Mouse (Mus musculus) thymus, adult 18-20 months (tissue): ENCODE data around the gene Clta.

ENCODE experiments used
- DNase-seq, 2 experiments: peaks; one replicate each; pipeline ENCODE4 v3.0.0; 2022; ENCODE audit warnings: mixed read lengths in 2 of 2

The Clta gene

GRCm38 (mm10) chr4:44004126-44004525 is at the start of gene Clta:
TSS of gene Clta (plus strand) at chr4:44004452.
- DNase-seq, result no peak

DNA sequence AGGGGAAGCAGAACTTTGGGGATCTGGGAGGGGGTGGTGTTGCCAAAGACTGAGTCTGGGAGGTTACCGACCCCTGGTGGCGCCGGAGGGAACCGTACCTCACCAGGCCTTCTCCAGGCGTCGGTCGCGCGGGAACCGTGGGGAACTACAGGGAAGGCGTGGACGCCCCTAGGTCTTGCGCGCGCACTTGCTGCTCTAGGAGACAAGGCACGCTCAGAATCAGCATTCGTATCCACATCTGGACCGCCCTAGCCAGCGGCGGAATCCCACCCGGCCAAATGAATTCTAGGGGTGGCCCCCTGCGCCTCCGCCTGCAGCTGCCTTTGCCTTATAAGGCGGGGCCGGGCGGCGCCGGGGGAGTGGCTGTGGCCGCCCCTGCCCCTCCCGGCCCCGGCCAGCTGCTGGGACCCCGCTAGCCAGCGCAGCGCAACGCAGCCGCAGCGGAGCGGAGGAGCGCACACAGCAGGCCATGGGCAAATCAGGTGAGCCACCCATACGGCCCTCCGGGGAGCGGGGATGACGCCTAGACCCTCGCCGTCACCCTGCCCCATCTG is 46.9 kb upstream of the Clta start, which contains the start of gene Glipr2:
Gene Glipr2, plus strand, starts transcription at position 110 of the 554 bp plus-strand sequence.
- peak; percentile 66 to 67 for DNase-seq

DNA sequence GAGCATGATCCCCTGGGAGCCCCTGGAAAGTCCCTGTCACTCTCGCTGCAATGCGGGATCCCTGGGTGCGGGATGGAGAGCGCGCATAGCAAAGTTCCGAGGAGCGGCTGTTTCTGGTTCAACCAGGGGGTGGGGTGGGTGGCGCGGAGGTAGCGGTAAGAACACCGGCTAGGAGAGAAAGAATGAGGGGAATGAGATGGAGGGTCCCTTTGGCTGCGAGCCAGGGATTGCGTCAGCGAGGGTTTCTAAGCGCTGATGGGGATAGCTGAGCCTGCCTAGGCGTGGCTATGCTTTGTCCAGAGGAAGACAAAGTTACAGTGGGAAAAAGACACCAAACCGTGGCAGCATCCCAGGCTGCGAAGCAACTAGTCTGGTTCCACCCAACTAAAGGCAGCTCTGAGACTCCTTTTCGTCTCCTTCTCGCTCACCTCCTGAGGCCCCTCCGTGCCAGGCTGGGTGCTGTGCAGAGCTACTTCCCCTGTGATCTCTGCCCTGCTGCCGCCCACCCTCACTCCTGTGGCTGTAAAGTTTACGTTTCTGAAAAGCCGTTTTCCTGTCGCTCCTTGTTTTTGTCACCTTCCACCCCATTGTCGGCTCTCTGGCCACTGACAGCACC is 46.3 kb upstream of the Clta start:
- peak; percentile 21 to 42 for DNase-seq

DNA sequence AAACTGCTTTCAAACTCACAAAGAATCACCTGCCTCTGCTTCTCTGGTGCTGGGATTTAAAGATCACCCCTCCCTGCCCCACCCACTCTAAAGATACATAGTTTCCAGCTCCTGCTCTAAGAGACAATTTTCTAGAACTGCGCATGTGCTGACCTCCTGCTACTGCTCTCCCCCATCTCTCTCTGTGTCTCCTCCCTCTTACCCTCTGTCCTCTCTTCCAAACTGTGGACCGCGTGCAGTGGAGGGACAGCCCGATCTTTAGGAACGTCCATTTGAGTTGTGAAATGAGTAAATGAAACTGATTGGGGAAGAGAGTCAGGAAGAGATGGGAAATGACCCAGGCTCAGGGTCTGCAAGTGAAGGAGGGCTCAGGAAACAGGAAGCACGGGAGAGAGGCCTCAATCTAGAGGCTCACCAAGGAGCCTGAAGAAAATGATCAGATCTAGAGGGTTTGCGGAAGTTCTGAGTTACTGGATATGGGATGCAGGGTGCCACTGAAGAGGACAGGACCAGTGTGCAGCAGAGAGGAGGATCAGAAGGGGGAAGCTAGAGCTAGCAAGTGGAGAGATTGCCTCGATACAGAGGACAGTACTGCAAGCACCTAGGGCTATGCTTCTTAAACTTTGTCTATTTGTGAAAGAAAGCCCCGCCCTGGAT is 44.6 kb upstream of the Clta start:
- no peak for DNase-seq

GRCm38 (mm10) chr4:43960207-43960606 is 44.0 kb upstream of the Clta start:
- DNase-seq, result no peak

DNA sequence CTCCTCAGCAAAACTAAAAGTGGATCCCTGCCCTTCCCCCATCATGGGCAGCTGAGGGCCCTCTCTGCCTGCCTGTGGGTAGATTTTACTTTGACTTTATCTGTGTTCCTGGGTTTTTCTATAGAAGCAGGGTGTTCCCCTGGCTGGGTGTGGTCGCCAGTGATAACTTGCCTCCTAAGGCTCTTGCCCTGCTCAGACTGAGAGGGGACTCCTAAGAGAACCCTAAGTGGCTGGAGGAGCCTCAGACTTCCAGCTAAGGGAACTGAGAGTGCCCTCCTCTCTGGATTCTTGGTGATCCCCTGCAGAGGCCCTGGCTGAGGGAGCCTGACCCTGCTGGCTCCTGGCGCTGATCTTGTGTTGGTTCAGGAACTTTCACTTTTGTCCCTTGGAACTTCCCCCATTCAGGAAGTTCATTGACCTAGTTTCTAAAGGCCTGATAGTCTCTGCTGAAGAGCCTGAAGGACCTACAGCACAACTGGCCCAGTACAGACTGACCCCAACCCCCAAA is 39.9 kb upstream of the Clta start:
- no peak for DNase-seq

DNA sequence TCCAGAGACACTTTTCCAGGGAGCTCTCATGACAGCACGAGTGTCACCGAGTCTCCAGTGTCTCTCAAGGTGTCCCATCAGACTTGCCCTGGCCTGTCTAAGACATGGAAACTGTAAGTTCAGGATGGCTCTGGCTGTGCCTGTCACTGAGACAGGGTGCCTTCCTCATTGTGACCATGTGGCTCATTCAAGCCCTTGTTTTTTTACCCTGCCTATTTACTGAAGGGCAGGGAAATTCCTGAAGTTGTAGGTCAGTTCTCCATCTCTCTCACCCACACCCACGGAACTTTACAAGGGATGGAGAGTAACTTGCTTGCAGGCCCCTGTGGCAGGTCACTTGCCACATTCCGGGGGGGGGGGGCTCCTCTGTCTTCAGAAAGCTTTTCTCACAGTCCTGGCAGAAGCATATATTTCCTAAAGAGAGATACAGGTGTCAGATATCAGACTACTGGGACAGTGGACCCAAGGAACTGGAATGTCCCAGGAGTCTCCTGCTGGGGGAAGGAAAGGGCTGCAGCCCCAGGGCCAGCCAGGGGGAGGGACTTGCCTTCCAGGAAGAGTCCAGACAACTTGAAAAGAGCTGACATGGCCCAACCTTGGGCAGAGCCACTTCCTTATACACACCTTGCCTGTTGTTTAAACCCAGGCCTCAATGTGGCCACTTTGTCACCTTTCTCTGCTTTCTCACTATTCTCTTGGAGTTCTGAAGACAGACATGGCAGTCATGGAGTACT is 39.1 kb upstream of the Clta start:
- no peak for DNase-seq

GRCm38 (mm10) chr4:43965856-43966535 is 38.3 kb upstream of the Clta start:
- DNase-seq, result no peak

DNA sequence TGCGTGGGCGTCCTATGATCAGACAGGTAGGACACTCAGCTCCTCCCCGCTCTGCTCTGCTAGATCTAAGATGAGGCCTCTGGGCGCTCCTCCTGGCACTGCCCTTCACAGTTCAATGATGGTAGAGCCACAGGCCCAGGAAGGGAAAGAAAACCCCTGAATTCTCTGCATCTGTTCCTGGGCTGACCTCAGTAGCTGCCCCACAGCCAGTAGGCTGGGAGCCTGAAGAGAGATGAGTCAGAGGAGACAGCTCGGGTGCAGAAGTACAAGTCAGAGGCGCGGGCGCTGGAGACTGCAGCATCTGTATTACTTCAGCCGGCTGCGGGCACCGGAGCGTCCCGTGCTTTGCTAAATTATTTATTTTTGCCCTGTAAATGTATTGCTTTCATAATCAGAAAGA is 35.6 kb upstream of the Clta start:
- DNase-seq, result no peak

- no peak for DNase-seq
These were observed 34.9 kb upstream of the Clta start for GRCm38 (mm10) chr4:43969373-43969772.

GRCm38 (mm10) chr4:43970393-43971330 is 33.6 kb upstream of the Clta start:
- no peak for DNase-seq

- DNase-seq, result no peak
These were observed 32.6 kb upstream of the Clta start for GRCm38 (mm10) chr4:43971541-43972136.

DNA sequence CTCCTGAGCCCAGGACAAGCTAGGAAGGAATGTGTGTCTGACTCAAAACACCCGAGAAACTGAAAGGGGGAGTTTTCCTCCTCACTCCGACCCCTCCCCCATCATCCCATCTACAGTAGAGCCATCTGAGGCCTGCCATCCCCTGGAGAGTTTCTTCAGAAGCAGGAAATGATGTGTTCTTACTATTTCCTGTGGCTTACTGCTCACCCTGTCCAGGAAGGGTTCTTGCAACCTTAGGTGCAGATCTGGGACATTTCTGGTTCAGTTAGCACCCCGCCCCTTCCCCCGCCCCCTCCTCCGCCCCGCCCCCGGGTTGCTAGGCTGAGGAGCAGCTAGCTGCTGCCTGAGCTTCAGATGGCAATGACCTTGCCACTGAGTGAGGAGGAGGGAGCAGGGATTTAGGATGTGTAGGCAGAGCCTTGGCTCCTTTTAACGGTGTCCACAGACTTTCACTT is 32.1 kb upstream of the Clta start:
- DNase-seq, result peak; percentile 41 to 62

GRCm38 (mm10) chr4:43973526-43973981 is 30.7 kb upstream of the Clta start:
- DNase-seq, result peak in 1 of 2 experiments; percentile 33

DNA sequence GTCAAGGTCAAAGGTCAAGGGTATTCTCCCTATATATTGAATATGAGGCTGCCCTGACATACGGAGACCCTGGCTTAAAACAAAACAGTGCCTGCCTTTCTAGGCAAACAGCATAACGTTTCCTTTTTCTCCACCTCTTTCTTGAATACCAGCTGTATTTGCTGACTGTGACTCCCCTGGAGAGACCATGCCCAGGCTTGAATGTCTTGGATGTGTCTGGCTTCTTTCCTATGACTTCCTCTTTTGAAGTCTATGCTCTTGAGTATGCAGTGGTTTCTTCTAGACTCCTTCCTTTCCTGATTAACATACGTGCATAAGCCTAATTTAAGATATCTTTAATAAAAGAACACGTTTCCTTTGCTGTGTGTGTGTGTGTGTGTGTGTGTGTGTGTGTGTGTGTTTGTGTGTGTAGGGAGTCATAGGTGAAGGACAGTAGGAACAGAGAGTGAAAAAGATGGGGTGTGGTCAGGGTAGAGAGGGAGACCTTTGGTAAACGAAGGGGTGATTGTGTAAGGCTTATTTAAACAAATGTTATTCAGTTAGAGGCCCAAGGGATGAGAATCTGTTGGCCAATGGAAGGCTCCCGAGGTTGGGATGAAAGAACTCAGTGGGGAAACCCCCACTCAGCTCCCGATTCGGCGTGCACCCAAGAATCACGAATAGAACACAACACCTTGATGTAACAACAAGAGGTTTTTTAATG is 29.2 kb upstream of the Clta start:
- no peak for DNase-seq

GRCm38 (mm10) chr4:43976223-43976740 is 28.0 kb upstream of the Clta start:
- DNase-seq, result no peak

- DNase-seq, result no peak
These were observed 25.5 kb upstream of the Clta start for GRCm38 (mm10) chr4:43978521-43979443.

DNA sequence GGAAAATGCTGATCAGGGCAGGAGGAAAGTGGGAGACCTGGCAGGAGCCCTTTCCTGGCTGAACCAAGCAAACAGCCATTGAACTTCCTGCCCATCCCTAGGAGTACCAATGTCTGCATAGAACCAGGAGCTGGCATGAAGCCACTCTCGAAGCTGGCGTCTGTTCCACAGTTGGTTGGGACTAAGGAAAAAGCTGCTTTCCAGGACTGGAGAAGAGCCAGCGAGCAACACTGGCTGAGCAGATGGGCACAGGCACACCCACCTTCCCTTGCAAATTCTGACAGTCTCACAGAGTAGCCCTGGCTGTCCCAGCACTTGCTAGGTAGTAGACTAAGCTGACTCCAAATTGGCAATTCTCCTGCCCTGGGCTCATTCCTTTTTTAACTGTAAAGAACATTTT is 24.5 kb upstream of the Clta start:
- no peak for DNase-seq

DNA sequence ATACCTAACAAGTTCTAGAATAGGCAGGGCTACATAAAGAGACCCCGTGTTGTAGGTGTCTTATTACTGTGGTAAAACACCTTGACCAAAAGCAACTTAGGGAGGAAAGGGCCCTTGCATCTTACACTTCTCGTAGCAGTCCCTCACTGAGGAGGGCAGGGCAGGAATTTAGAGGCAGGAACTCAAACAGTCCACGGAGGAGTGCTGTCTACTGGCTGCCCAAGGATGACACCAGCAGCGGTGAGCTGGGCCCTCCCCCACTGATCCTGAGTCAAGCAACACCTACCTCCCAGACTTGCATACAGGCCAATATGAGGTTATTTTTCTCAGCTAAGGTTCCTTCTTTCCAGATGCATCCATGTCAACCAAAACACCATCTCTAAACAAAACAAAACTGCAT is 24.0 kb upstream of the Clta start:
- DNase-seq, result no peak
